Mouse (Mus musculus): ENCODE results near the gene Ccn2.

Gene Ccn2

GRCm38 (mm10) chr10:24641416-24642140, 46.3 kb downstream of the Ccn2 start:
- DNase-seq (ENCODE audit: low read depth, low spot score), result no peak

GRCm38 (mm10) chr10:24642796-24643580, 47.7 kb downstream of the Ccn2 start:
- DNase-seq (ENCODE audit: low read depth, low spot score), result no peak

GRCm38 (mm10) chr10:24645169-24645568, 49.9 kb downstream of the Ccn2 start:
- DNase-seq (ENCODE audit: low read depth, low spot score), result no peak
